Mouse (Mus musculus) adrenal gland, postnatal 4 days (tissue): ENCODE measurements around the gene Mdc1. TPM values are rescaled to one million over a fixed set of nuclear protein-coding genes. Genes with fewer than 3 reads are reported as not detected.
A peak's percentile ranks its signal among the peaks of the same experiment; 100 is the strongest.

Experiments used
- DNase-seq, 2 experiments: peaks; one replicate each; pipeline ENCODE4 v3.0.0; 2021 to 2022; ENCODE audit warnings: low spot score in 2 of 2, mixed read lengths in 2 of 2
- microRNA-seq: library from miRNA; unstranded; fragments of <30 nt; microRNA quantifications from one replicate; pipeline ENCODE4 v1.2.0, GENCODE M21; 2021
- total RNA-seq, 2 experiments: library from RNA; stranded (reverse); gene quantifications; 2 replicates each; pipeline ENCODE4 v1.2.3; 2021

Gene Mdc1
- total RNA-seq, 2 experiments from 2014 or later, result 28.2 to 35.6 TPM

DNA sequence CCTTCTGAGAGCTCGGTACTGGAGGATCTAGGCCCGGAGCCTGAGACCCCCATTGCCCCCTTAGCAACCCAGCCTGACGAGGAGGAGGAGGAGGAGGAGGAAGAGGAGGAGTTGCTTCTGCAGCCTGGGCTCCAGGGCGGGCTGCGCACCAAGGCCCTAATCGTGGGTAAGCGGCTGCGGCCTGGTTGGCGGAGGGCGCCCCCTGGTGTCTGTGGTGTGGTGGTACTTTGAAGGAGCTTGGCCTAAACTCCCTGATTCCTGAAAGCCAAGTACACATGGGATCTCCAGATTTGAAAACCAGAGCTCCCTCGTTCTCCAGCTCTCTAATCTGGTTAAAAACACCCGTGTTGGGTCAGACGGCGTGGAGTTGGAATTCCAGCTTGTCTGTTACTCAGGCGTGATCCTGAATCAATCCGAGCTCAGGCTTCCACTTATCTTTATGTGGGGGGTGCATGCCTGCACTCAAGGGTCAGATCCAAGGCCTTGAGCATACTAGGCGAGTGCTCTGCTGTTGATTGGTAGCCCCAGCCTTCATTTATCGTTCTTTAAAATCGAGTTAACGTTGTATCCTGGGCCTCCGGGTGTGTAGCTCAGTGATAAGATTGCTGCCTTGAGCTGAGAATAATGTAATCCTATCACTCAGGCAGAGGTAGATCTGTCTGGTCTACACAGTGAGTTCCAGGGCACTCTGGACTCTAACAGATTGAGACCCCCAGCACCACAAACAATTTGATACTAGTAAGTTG lies 32.6 kb downstream of the Mdc1 start:
- peak; percentile 83 to 86 for DNase-seq

DNA sequence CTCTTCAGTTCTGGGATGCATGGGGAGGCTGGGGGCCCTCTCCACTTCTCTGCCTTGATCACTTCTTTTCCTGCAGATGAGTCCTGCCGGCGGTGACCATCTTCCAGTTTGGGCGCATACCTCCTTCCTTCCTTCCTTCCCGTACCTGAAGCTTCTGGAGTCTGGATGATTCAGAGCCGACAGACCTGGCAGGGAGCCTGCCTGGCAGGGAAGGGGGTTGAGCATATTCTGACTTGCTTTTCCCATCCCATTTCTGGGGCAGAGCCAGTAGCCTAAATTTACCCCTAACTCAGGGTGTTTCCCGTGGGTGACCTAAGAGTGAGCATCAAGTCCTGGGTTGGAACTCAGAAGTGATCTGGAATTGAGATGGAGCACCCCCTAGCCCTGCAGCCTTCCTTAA lies 33.4 kb downstream of the Mdc1 start:
- no peak for DNase-seq

DNA sequence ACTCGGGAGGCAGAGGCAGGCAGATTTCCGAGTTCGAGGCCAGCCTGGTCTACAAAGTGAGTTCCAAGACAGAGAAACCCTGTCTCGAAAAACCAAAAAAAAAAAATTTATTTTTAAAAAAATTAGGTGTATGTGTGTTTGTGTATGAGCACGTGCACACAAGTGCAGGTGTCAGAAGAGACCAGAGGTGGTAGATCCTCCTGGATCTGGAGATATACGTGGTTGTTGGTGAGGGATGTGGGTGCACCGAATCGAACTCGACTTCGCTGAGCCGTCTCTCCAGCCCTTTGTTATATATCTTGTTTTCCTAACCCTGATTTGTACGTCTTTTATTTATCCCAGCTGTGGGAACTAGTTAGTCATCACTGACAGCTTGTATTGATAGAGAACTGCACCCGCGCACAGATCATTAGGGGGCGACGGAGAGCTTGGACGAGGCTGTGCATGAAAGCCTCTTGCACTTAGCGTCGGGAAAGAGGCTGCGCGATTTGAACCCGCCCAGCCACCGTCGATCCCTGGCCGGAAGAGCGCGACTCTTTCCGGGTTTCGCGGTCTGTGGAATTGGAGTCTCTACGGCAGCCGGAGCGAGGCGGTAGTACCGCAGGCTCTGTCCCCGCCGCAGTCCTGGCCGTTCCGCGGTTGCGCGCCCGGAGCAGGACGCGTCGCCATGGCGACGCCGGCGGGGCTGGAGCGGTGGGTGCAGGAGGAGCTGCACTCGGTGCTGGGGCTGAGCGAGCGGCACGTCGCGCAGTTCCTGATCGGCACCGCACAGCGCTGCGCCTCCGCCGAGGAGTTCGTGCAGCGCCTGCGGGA lies 38.1 kb downstream of the Mdc1 start, which contains the start of gene Dhx16:
Gene Dhx16, plus strand, starts transcription at position 575 of the 813 bp plus-strand sequence.
- DNase-seq, result peak; percentile 74 to 87

DNA sequence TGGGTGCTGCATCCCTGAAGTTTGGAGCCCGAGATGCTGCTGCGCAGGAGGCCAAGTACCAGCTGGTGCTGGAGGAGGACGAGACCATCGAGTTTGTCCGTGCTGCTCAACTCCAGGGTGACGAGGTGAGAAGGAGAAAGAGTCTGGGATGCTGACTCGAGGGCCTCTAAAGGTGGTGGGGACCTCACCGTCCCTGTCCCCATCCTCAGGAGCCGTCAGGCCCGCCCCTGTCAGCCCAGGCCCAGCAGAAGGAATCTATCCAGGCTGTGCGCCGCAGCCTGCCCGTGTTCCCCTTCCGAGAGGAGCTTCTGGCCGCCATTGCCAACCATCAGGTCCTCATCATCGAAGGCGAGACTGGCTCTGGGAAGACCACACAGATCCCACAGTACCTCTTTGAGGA lies 41.6 kb downstream of the Mdc1 start:
- no peak for DNase-seq

DNA sequence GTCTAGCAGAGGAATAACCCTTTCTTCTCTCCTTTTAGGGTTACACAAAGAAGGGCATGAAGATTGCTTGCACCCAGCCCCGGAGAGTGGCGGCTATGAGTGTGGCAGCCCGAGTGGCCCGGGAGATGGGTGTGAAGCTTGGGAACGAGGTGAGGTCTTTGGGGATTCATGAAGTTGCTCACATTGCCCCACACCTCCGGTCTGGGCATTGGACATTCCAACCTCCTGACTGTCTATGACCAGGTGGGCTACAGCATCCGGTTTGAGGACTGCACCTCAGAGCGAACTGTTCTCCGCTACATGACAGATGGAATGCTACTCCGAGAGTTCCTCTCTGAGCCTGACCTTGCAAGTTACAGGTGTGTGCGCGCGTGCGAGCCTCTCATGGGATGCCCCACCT lies 42.5 kb downstream of the Mdc1 start:
- no peak for DNase-seq

DNA sequence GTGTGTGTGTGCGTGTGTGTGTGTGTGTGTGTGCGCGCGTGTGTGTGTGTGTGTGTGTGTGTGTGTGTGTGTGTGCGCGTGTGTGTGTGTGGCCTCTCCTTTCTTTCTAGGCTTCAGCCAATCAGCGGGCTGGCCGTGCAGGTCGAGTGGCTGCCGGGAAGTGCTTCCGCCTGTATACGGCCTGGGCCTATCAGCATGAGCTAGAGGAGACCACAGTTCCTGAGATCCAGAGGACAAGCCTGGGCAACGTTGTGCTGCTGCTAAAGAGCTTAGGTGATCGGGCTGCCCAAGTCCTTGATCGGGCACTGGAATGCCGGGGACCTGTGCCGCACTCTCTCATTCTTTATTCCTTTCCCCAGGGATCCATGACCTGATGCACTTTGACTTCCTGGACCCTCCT lies 46.4 kb downstream of the Mdc1 start:
- no peak for DNase-seq

DNA sequence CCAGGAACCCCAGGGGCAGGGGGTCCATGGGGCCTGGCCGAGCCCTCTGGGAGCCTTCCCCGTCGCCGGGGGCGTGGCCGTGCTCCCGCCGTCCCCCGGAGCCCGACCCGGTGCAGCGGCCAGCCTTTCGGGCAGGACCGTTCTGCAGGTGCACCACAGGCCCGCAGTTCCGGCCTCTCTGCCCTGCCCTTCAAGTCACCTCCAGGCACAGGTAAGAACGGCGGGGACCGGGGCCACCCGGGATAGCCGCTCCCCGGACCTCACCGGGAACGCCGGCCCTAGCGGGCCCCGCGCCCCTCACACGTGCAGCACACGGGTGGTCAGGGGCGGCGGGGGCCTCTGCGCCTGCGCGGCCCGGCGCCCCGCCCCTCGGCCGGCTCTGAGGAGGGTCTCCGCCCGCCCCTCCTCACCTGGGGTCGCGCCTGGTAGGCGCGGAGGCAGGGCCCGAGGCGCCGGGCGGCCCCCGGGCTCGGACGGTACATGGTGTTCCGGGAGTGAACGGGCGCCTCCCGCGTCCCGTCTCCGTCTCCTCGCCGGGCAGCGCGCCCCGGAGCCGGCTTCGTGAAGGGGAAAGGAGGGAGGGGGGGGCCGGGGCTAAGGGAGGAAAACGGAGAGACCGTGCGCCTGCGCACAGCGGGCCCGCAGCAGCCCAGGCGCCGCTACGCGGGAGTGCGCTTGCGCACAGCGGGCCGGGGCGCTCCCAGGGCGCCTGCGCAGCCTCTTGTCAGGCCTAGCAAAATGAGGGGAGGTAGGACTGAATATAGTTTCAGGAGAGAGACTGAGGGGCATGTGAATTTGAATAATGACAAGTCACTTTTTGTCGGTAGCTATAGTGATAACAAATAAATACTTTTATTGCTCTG lies 55.7 kb downstream of the Mdc1 start, which contains the start of gene 2310061I04Rik:
Gene 2310061I04Rik, minus strand, starts transcription at position 651 of the 863 bp plus-strand sequence.
- DNase-seq, result peak; percentile 77 to 84

DNA sequence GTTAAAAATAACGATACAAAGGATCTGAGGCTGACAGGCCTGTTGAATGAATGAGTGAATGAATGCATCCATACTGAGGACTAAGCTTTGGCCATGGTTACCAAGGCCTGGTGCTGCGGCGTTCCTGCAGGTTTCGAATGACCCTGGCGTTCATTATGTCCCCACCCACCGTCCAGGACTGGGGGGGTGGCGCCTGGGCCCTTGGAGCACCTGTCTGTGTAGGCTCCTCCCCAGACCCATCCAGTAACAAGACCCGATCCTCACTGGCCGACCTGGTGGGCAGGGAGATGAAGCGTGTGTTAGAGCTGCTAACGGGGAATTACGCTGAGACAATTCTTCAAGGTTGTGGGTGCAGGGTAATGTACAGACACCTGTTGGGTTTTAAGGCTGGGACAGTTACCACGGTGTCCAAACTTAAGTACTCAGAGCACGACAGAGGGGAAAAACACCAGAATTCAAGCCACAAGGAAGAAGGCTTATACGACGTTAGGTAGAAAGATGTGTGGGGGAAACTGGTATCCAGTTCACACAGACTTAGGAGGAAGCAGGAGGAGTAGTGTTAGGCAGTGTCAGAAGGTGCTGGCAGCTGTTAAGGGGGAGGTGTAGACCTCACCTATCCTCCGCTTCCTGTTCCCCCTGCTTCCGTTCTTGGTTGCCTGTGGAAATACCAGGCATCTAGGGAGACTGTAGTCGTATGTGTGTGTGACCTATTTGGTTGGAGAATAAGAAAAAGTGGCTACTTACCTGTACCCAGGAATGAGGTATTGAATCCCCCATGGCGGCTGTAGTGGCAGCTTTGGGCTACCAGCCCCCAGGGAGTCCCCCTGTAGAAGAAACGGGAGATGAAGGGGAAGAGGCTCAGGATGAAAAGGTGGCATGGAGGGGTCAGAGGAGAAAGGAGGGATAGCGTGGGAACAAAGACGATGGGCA lies 56.6 kb downstream of the Mdc1 start:
- DNase-seq, result no peak

DNA sequence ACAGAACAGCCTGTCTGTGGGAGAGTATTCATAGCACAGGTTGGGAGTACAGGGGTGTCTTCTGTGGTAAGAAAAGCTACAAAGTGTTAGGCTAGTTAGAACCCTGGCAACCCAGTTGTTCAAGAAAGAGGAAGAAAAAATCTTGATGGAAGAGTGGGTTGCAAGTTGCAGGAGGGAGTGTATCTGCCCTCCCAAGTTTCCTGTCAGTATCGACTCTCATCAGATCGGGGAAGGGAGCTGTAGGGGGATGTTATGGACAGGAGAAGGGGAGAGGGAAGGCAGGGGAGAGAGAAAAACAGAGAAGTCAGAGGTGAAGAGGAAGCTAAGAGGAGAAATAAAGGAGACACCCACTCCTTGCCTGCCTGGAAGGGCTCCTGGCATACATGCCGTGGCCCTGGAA lies 59.3 kb downstream of the Mdc1 start:
- no peak for DNase-seq

DNA sequence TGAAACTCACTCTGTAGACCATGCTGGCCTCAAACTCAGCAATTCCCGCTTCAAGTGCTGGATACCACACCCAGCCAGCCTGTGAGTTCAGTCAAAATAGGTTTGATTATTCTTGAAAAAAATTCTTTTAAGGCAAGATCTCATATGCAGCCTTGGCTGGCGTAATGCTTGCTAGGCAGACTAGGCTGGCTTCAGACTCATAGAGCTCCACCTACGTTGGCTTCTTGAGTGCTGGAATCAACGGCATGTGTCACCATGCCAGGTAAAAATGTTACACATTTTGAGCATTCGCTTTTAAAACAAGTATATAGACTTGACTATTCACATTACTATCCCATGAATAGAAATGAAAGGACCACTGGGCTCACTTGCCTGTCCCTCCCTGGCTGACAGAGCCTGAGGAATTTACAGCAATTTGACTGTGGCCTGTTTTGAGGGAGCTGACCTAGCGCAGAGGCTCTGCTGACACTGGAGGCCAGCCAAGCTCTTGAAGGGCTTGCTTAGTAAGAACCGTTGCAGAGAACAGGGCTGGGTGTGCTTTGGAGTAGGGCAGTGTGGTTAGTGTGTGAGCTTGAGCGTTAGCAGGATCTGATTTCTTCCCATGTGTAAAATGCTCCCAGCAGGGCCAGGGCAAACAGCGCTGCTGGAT lies 62.2 kb downstream of the Mdc1 start:
- no peak for DNase-seq

DNA sequence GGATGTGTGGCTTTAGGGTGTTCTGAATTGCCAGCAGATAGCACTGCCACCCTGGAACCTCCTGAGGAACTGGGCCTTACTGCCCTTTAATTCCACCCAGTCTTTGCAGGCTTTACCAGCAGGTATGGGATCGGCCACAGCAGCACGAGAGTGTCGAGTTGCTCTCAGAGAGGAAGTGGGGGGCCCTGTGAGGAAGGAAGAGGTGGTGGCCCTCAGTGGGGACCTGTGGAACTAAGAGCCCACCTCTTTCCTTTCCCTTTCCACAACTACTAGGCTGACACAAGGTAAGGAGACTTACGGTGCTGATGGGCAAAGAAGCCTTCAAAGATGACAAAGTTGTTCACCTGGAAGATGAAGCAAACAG lies 62.7 kb downstream of the Mdc1 start:
- DNase-seq, result no peak

DNA sequence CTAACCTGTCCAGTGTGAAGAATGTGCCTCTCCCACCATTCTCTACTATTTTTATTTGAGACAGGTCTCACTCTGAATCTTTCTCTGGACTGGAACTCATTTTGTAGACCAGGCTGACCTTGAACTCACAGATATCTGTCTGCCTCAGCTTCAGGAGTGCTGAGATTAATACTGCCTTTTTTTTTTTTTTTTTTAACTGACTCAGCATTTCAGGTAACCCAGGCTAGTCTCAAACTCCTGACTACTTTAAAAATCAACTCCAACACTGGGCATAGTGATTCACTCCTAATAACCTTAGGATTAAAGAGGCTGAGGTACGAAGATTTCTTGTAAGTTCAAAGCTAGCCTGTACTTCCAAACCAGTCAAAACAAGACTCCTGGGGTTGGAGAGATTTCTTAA lies 64.3 kb downstream of the Mdc1 start:
- DNase-seq, result no peak

DNA sequence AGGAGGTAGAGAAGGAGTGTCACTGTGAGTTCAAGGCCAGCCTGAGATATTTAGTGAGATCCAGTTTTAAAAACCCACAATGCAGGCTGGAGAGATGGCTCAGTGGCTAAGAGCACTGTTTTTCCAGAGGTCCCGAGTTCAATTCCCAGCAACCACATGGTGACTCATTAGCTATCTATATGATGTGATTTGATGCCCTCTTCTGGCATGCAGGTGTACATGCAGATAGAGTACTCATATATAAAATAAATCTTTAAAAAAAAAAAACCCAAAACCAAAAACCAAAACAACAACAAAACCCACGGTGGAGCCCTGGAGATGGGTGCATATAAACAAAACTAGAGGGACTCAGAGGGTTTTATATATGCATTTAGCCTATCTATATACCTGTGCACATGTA lies 66.3 kb downstream of the Mdc1 start:
- DNase-seq, result no peak

Small RNA genes lying within 50 kb of the gene (microRNA-seq; reads per million reads assigned to microRNA genes)
- gene Gm28033, result not detected

Other genes with a start within 250 kb of the Mdc1 start
- gene Sfta2, start 240.0 kb upstream of the Mdc1 start, total RNA-seq, result not detected
- not detected for gene Gm9573, start 214.9 kb upstream of the Mdc1 start, total RNA-seq
- under 1 TPM in 1 of 2 experiments, not detected in 1; 0.11 TPM for gene Mucl3, start 197.8 kb upstream of the Mdc1 start, total RNA-seq
- gene Vars2, start 173.9 kb upstream of the Mdc1 start, total RNA-seq, result 10 to 100 TPM; 57.7 to 61.0 TPM
- gene Gtf2h4, start 167.8 kb upstream of the Mdc1 start, total RNA-seq, result 10 to 100 TPM; 30.1 to 31.4 TPM
- 10 to 100 TPM; 55.9 to 65.9 TPM for gene Ddr1, start 136.9 kb upstream of the Mdc1 start, total RNA-seq
- gene Ier3, start 19.8 kb upstream of the Mdc1 start, total RNA-seq, result 10 to 100 TPM; 11.3 to 14.9 TPM
- 10 to 100 TPM; 70.9 to 72.5 TPM for gene Flot1, start 18.3 kb upstream of the Mdc1 start, total RNA-seq
- gene Tubb5, start 3.2 kb upstream of the Mdc1 start, total RNA-seq, result 100 to 1,000 TPM; 553 to 648 TPM
- 10 to 100 TPM; 25.8 to 27.1 TPM for gene Nrm, start 19.8 kb downstream of the Mdc1 start, total RNA-seq
- 10 to 100 TPM; 40.7 to 46.6 TPM for gene Ppp1r18, start 24.1 kb downstream of the Mdc1 start, total RNA-seq
- gene Dhx16, start 38.3 kb downstream of the Mdc1 start, total RNA-seq, result 10 to 100 TPM; 44.4 to 52.3 TPM
- gene 2310061I04Rik, start 55.9 kb downstream of the Mdc1 start, total RNA-seq, result 10 to 100 TPM; 34.4 to 34.5 TPM
- 10 to 100 TPM; 46.3 to 50.3 TPM for gene Atat1, start 68.6 kb downstream of the Mdc1 start, total RNA-seq
- gene Mrps18b, start 74.9 kb downstream of the Mdc1 start, total RNA-seq, result 10 to 100 TPM; 77.3 to 83.2 TPM
- gene Ppp1r10, start 74.9 kb downstream of the Mdc1 start, total RNA-seq, result 10 to 100 TPM; 89.8 to 96.6 TPM
- 100 to 1,000 TPM in 1 of 2 experiments, 10 to 100 TPM in 1; 96.2 to 107 TPM for gene Abcf1, start 128.2 kb downstream of the Mdc1 start, total RNA-seq
- 10 to 100 TPM; 61.1 to 64.2 TPM for gene Gnl1, start 138.3 kb downstream of the Mdc1 start, total RNA-seq
- 10 to 100 TPM; 40.9 to 44.2 TPM for gene Prr3, start 138.7 kb downstream of the Mdc1 start, total RNA-seq
- 1 to 10 TPM; 2.5 to 3.3 TPM for gene H2-T24, start 179.0 kb downstream of the Mdc1 start, total RNA-seq
- 10 to 100 TPM; 33.9 to 55.1 TPM for gene H2-T23, start 191.3 kb downstream of the Mdc1 start, total RNA-seq
- gene H2-T22, start 201.2 kb downstream of the Mdc1 start, total RNA-seq, result 10 to 100 TPM; 22.1 to 22.9 TPM
- gene Gm6034, start 201.4 kb downstream of the Mdc1 start, total RNA-seq, result under 1 TPM in 1 of 2 experiments, not detected in 1; 0.17 TPM
- 1 to 10 TPM; 1.4 to 1.7 TPM for gene Gm11127, start 216.9 kb downstream of the Mdc1 start, total RNA-seq